Mouse (Mus musculus) neural tube, embryonic 11.5 days (tissue): Measurements from ENCODE around the gene Dennd5b. TPM values are rescaled to one million over a fixed set of nuclear protein-coding genes. Genes with fewer than 3 reads are reported as not detected.

Source experiments
- ATAC-seq: fragments of 200-750 bp; cut with Nextera tagmentation; 2 replicates; pipeline ENCODE4 v1.8.0; 2017; ENCODE audit warnings: moderate number of reproducible peaks, mild to moderate bottlenecking, moderate TSS enrichment, moderate library complexity; ENCODE audit not compliant: insufficient read depth, low FRiP score, low TSS enrichment
- DNase-seq: peaks from one replicate; pipeline ENCODE4 v3.0.0-alpha.2; 2015; ENCODE audit warnings: low spot score
- H3K27ac ChIP-seq: fragments of 300-500 bp; sonication (generic); 2 replicates; pipeline ENCODE4 v1.5.1; 2014; ENCODE audit warnings: low read depth, mild to moderate bottlenecking, low read length
- H3K27me3 ChIP-seq: fragments of 300-500 bp; sonication (generic); 2 replicates; pipeline ENCODE4 v1.6.1; 2014; ENCODE audit warnings: mild to moderate bottlenecking, low read length, mixed read lengths; ENCODE audit not compliant: control insufficient read depth, insufficient read depth
- H3K36me3 ChIP-seq: fragments of 300-500 bp; sonication (generic); 2 replicates; pipeline ENCODE4 v1.6.1; 2014; ENCODE audit warnings: mild to moderate bottlenecking, low read length, moderate library complexity, mixed read lengths; ENCODE audit not compliant: control insufficient read depth, insufficient read depth
- H3K4me1 ChIP-seq: fragments of 300-500 bp; sonication (generic); 2 replicates; pipeline ENCODE4 v1.6.1; 2014; ENCODE audit warnings: low read length, mixed read lengths; ENCODE audit not compliant: control insufficient read depth, insufficient read depth
- H3K4me2 ChIP-seq: fragments of 300-500 bp; sonication (generic); 2 replicates; pipeline ENCODE4 v1.6.1; 2014; ENCODE audit warnings: low read depth, mild to moderate bottlenecking, moderate library complexity
- H3K4me3 ChIP-seq: fragments of 300-500 bp; sonication (generic); 2 replicates; pipeline ENCODE4 v1.5.1; 2014; ENCODE audit warnings: low read depth, low read length
- H3K9ac ChIP-seq: fragments of 300-500 bp; sonication (generic); 2 replicates; pipeline ENCODE4 v1.6.1; 2014; ENCODE audit warnings: mild to moderate bottlenecking, low read length
- H3K9me3 ChIP-seq: fragments of 300-500 bp; sonication (generic); 2 replicates; pipeline ENCODE4 v1.6.1; 2016; ENCODE audit warnings: low read length; ENCODE audit not compliant: control insufficient read depth
- WGBS: fragments of 180-500 bp; shearing (Covaris S2); extraction: QIAGEN DNeasy Blood & Tissue Kit; methylation state at CpG from one replicate; pipeline ENCODE4 v1.1.7; 2014; 5-methylcytosine and 5-hydroxymethylcytosine counted together
- polyA plus RNA-seq: library from polyadenylated mRNA; unstranded; fragments of >200 nt; fragmentation: Nextera tagmentation; extraction: Ambion mirVana; gene quantifications from 2 replicates; pipeline ENCODE4 v1.2.1, GENCODE M21; 2014

Dennd5b gene
- polyA plus RNA-seq, 1 experiment from 2014 or later: 14.6 TPM

DNA sequence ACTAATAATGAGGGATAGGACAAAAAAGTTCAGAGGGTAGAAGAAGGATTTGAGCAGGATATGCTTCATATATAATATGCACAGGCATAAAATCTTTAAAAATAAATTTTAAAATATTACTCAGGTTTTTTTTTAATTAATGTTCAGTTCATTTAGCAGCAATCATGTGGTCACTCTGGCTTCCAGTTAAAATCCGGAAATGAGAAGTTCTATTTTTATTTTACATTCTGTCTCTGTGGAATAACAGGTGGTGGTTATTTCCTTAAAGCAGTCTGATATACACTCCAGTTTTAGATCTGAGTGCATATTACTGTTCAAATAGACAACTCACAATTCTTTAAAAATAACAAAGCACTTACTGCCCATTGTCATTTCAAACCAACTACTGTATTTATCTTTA, 6.9 kb downstream of the Dennd5b start:
- no peak for ATAC-seq
- no peaks in the 10 kb centered on the region for H3K36me3 ChIP-seq
- WGBS: 81% methylated on average over 1 of the region's 1 CpGs

DNA sequence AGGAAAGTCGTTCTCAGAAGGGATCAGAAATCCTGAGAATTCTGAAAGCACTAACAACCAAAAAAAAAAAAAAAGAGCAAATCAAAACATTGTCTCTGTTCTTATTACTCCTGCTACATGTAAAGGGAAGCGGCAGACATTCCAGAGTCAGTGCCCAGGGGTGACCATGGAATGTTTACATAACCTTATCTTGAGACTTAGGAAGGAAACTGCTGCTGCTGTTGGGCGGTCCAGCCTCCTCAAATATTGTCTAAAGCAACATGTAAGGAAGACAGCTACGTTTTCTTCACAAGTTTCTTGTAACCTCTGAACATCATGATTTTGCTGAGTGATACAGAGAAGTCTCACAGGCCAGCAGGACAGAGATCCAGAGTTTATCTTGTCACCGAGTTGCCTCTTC, 8.0 kb downstream of the Dennd5b start:
- no peak overlapping the region for H3K4me3 ChIP-seq
- no peaks in the 10 kb centered on the region for H3K9me3 ChIP-seq
- H3K27ac ChIP-seq: no peak overlapping the region
- 55% methylated on average over 5 of the region's 5 CpGs for WGBS
- DNase-seq (peak; percentile 13), ATAC-seq (no peak)
- no peaks in the 10 kb centered on the region for H3K4me1 ChIP-seq
- no peak overlapping the region for H3K9ac ChIP-seq
- no peaks in the 10 kb centered on the region for H3K36me3 ChIP-seq
- H3K4me2 ChIP-seq: no peak overlapping the region
- no peaks in the 10 kb centered on the region for H3K27me3 ChIP-seq

More for the DNA sequence above, 6.9 kb downstream of the Dennd5b start:
- Histone ChIP-seq H3K9ac (no peak overlapping the region), H3K27ac (no peak overlapping the region), H3K4me3 (no peak overlapping the region), H3K4me1 (no peaks in the 10 kb centered on the region), H3K9me3 (no peaks in the 10 kb centered on the region), H3K4me2 (no peak overlapping the region), H3K27me3 (no peaks in the 10 kb centered on the region)
- no peak for DNase-seq

DNA sequence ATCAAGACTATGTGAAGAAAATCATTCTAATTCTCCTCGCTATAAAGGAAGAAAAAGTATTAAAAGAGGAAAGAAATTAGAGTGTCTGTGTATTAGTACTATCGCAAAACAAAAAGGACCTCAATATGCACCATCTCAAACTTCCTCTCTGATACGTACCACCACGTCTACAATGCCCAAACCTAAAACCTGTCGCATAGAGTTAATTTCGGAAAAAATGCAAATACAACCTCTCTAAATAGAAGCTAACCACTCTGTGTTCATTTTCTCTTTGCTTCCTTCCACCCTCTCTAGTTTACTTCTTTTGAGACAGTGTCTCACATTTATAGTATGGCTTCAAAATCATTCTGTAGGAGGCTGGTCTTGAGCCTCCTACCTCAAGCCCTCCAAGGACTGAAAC, 9.1 kb downstream of the Dennd5b start:
- Histone ChIP-seq H3K36me3 (no peaks in the 10 kb centered on the region), H3K27me3 (no peaks in the 10 kb centered on the region), H3K4me3 (no peak overlapping the region), H3K27ac (no peak overlapping the region), H3K4me1 (no peaks in the 10 kb centered on the region), H3K9me3 (no peaks in the 10 kb centered on the region), H3K4me2 (no peak overlapping the region), H3K9ac (no peak overlapping the region)
- DNase-seq: no peak
- 95% methylated on average over 6 of the region's 6 CpGs for WGBS
- ATAC-seq: no peak

DNA sequence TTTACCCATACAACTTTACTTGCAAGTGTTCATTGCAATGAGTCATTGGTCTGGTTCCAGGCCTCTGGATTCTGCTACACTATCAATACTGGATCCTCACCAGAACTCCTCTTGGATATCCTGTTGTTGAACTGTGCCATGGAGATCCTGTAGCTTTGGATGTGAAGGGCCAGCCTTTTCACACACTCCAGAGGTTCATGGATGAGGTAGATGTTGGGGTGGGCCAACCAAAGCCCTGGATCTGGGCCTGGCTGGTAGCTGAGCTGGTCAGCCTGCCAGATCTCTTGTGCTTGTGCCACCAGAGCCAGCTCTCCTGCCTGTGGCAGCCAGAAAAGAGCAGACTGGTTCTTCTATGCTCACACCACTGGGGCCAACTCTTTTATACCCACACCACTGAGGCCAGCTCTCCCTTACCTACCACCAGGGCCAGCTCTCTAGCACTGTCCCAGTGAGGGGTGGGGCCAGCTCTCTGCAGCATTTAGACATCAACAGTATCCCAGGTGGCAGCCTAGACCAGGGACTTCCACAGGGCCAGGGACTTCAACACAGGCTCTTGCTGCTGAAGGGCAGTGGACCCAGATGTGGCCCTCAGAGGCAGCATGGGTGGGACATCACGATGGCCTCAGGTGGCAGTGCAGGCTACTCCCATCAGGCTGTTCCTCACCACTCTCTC, 24.2 kb downstream of the Dennd5b start:
- Histone ChIP-seq H3K4me1 (no peaks in the 10 kb centered on the region), H3K4me2 (no peak overlapping the region), H3K27me3 (no peaks in the 10 kb centered on the region), H3K4me3 (no peak overlapping the region), H3K27ac (no peak overlapping the region), H3K36me3 (no peaks in the 10 kb centered on the region), H3K9ac (no peak overlapping the region), H3K9me3 (no peaks in the 10 kb centered on the region)
- DNase-seq (no peak), ATAC-seq (no peak)
- 85% methylated on average over 1 of the region's 1 CpGs for WGBS

DNA sequence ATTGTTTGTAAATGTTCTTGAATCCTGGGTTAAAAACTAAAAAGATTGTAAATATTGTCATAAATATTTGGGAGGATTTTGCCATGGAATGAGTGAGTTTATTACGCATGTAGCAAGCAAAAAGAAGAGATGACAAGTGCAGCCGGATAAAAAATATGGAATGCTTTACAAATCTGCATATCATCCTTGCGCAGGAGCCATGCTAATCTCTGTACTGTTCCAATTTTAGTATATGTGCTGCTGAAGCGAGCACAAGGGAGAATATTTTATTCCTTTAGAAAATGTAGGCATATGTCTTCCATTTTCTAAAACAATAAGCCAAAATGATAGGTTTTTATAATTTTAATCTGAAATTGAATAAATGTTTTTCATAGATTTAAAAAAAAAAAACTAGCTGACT, 27.6 kb downstream of the Dennd5b start:
- Histone ChIP-seq H3K9ac (no peak overlapping the region), H3K4me1 (no peaks in the 10 kb centered on the region), H3K4me2 (no peak overlapping the region), H3K9me3 (no peaks in the 10 kb centered on the region), H3K36me3 (no peaks in the 10 kb centered on the region), H3K27me3 (no peaks in the 10 kb centered on the region), H3K27ac (no peak overlapping the region), H3K4me3 (no peak overlapping the region)
- WGBS: 96% methylated on average over 4 of the region's 4 CpGs
- no peak for DNase-seq
- ATAC-seq: no peak

DNA sequence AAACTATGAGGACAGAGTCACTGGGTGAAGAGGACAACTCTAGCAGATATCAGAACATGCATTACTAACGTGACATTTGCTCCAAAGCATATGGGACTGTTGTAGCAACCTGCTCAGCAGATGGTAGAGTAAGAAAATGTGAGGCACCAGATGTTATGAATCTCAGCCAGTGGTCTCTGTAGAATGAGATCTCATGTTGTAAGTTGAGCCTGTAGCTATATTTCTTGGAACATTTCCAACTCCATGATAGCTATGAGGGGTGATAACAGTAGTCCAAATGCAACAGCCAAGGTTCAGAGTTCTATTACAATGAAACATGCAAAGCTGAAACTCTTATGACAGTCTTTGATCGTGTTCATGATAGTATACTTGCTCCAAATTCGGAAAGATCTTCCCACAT, 28.6 kb downstream of the Dennd5b start:
- no peak overlapping the region for H3K27ac ChIP-seq
- no peak overlapping the region for H3K4me2 ChIP-seq
- no peak overlapping the region for H3K4me3 ChIP-seq
- no peak overlapping the region for H3K9ac ChIP-seq
- no peaks in the 10 kb centered on the region for H3K36me3 ChIP-seq
- no peaks in the 10 kb centered on the region for H3K27me3 ChIP-seq
- H3K9me3 ChIP-seq: no peaks in the 10 kb centered on the region
- no peak for DNase-seq
- WGBS: 82% methylated on average over 3 of the region's 3 CpGs
- no peak for ATAC-seq
- no peaks in the 10 kb centered on the region for H3K4me1 ChIP-seq

DNA sequence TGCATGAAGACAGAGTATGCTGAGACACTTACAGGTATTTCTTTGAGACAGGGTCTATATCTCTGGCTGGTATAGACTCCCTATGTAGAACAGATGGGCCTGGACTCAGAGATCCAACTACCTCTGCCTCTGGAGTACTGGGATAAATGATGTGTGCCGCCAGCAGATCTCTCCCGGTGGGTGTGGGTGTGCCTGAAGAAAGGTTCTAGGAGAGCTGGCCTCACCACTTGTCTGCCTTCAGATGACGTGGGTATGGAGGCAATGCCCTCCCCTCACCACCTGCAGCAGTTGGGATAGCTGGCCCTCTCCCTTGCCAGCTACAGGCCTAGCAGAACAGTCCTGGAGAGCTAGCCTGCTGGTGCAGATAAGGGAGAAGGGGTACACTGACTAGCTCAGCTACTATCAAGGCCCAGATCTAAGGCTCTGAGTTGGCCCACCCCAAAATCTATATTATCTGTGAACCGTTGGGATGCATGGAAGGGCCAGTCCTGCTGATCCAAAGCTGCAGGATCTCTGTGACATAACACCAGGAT, 30.8 kb downstream of the Dennd5b start:
- DNase-seq: no peak
- Histone ChIP-seq H3K9ac (no peak overlapping the region), H3K4me2 (no peak overlapping the region), H3K9me3 (no peaks in the 10 kb centered on the region), H3K27ac (no peak overlapping the region), H3K4me1 (no peaks in the 10 kb centered on the region), H3K4me3 (no peak overlapping the region), H3K27me3 (no peaks in the 10 kb centered on the region), H3K36me3 (no peaks in the 10 kb centered on the region)
- WGBS: 91% methylated on average over 4 of the region's 4 CpGs
- no peak for ATAC-seq

DNA sequence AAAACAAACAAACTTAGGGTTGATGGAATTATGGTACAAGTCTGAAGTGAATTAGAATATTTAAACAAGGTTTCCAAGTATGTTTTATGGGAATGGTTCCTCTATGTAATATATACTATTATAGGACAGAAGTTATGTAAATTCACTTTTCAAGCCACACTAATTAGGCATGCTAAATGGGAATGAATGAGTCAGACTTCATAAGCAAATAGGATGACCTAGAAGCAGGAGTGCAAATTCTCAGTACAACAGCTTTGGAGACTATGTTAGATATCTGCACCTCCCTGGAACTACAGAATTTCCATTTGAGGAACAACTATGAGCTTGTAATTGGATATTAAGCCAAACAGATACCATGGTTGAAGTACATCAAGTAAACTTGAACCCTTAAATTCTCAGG, 38.1 kb downstream of the Dennd5b start:
- DNase-seq: no peak
- Histone ChIP-seq H3K27me3 (no peaks in the 10 kb centered on the region), H3K4me2 (no peak overlapping the region), H3K27ac (no peak overlapping the region), H3K4me1 (no peaks in the 10 kb centered on the region), H3K9ac (no peak overlapping the region), H3K36me3 (no peaks in the 10 kb centered on the region), H3K4me3 (no peak overlapping the region), H3K9me3 (no peaks in the 10 kb centered on the region)
- no peak for ATAC-seq

DNA sequence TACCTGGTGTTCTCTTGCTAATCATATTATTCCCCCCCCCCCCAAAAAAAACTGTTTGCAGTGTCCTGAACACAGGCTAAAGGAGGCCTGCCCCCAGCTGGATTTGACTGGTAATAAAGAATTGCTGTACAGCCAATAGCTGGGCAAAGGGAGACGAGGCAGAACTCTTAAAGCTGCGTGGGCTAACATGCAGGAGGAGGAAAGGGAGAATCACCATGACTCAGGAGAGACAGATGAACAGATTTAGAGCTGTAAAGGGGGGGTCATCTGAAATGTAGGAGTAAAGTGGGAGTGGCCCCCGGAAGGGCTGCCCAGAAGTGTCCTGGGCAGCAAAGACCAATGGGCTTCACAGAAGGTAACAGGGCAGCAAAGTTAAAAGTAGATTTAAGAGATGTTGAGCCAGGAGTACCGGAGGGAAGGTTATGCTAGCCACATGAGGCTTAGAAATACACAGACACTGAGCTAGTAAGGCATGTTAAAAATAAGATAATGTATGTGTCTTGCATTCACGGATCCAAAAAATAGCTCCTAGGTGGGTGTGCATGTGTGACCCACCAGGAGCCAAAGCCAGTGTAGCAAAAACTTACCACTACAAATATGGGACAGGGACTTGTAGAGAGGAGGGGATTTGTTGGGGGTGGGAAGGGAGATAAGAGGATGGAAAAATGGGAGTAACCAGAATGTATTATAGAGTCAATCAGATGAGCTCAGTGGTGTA, 40.7 kb downstream of the Dennd5b start:
- ATAC-seq: no peak
- Histone ChIP-seq H3K4me2 (no peak overlapping the region), H3K9ac (no peak overlapping the region), H3K9me3 (no peaks in the 10 kb centered on the region), H3K4me1 (no peaks in the 10 kb centered on the region), H3K27me3 (no peaks in the 10 kb centered on the region), H3K27ac (no peak overlapping the region), H3K36me3 (no peaks in the 10 kb centered on the region), H3K4me3 (no peak overlapping the region)
- WGBS: 91% methylated on average over 5 of the region's 5 CpGs
- no peak for DNase-seq
